Mouse (Mus musculus) lung, postnatal 10 days (tissue): ENCODE measurements around the gene Maip1.
A peak's percentile ranks its signal among the peaks of the same experiment; 100 is the strongest.

Experiments used
- DNase-seq: peaks from one replicate; pipeline ENCODE4 v3.0.0; 2021

Gene Maip1

GRCm38 (mm10) chr1:57428368-57429308, 22.5 kb downstream of the Maip1 start:
- peak; percentile 91 for DNase-seq

- peak; percentile 42 for DNase-seq
Measured at GRCm38 (mm10) chr1:57429786-57430483, 23.8 kb downstream of the Maip1 start.

- no peak for DNase-seq
Measured at GRCm38 (mm10) chr1:57433141-57433540, 27.0 kb downstream of the Maip1 start.

- peak; percentile 88 for DNase-seq
Measured at GRCm38 (mm10) chr1:57436408-57436807, 30.3 kb downstream of the Maip1 start.

GRCm38 (mm10) chr1:57436954-57437353, 30.8 kb downstream of the Maip1 start:
- DNase-seq = peak; percentile 33

- DNase-seq = no peak
Measured at GRCm38 (mm10) chr1:57439026-57439425, 32.9 kb downstream of the Maip1 start.

- peak; percentile 6 for DNase-seq
Measured at GRCm38 (mm10) chr1:57440771-57441170, 34.6 kb downstream of the Maip1 start.

- DNase-seq = no peak
Measured at GRCm38 (mm10) chr1:57445679-57446078, 39.6 kb downstream of the Maip1 start.

- no peak for DNase-seq
Measured at GRCm38 (mm10) chr1:57450241-57450640, 44.1 kb downstream of the Maip1 start.

- DNase-seq = no peak
Measured at GRCm38 (mm10) chr1:57460305-57460940, 54.3 kb downstream of the Maip1 start.
